Mouse (Mus musculus) testis, adult 2 months (tissue): ENCODE measurements around the gene Lep.

Experiments
- CTCF ChIP-seq: fragments of 200-500 bp; IDR thresholded peaks from 2 replicates; pipeline ENCODE4 v1.5.1; 2012; ENCODE audit warnings: low read depth, mild to moderate bottlenecking, inconsistent platforms, low read length, moderate library complexity; ENCODE audit not compliant: control insufficient read depth, insufficient read depth, insufficient replicate concordance
- POLR2A ChIP-seq: fragments of 200-500 bp; IDR thresholded peaks from 2 replicates; pipeline ENCODE4 v1.6.1; 2012; ENCODE audit warnings: low read depth, mild to moderate bottlenecking, inconsistent platforms, low read length, moderate library complexity; ENCODE audit not compliant: control insufficient read depth

- TF ChIP-seq CTCF (no peak), POLR2A (no peak)
Measured at GRCm38 (mm10) chr6:29079291-29079690, 19.3 kb downstream of the Lep start.
